Comparison of ENCODE assay signal across 8 mouse cellular contexts in the genomic region with DNA sequence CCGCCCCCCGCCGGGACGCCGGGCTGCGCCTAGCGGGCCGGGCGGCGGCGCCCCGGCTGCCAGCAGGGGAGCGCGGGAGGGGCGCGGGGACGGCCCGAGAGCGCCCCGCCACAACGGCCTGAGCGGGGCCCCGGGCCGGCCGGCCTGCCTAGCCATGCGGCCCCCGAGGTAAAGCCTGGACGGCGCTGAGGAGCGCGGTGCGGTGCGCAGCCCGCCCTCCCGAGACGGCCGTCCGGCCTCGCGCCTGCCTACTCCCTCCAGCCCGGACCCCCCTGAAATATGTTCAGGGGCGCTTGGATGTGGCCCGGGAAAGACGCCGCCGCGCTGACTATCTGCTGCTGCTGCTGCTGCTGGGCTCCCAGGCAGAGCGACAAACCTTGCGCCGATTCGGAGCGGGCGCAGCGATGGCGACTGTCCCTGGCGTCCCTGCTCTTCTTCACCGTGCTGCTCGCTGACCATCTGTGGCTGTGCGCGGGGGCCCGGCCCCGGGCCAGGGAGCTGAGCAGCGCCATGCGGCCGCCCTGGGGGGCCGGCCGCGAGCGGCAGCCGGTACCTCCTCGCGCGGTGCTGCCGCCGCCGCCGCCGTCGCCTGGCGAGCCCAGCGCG. TPM values are rescaled to one million over a fixed set of nuclear protein-coding genes. Genes with fewer than 3 reads are reported as not detected.
DNase-seq lines count a peak whose midpoint lies in the region; ATAC-seq and TF ChIP-seq lines count a peak whose summit lies in the region.

A gene (plus strand): TSS at position 232 of the 606 bp plus-strand sequence.

- H3K27ac ChIP-seq in layer of hippocampus, adult 2 months, result peak within 1 kb of the TSS; percentile 80
- H3K27ac ChIP-seq in forebrain, embryonic 10.5 days, result peak within 1 kb of the TSS; percentile 87
- peak within 1 kb of the TSS; percentile 76 for H3K27ac ChIP-seq in neural tube, embryonic 15.5 days (replicated peaks)

- H3K27me3 ChIP-seq in forebrain, embryonic 10.5 days (ENCODE audit: poor library complexity, severe bottlenecking), result peaks cover 93% of the 10 kb centered on the region
- H3K27me3 ChIP-seq in neural tube, embryonic 15.5 days (replicated peaks), result peaks cover 12% of the 10 kb centered on the region; the same call in 1 of the 2 replicates

- peaks cover 23% of the 10 kb centered on the region for H3K4me1 ChIP-seq in forebrain, embryonic 10.5 days
- H3K4me1 ChIP-seq in neural tube, embryonic 15.5 days, result 0 out of 2 replicates have a peak, but pooled peaks cover 3% of the 10 kb centered on the region

- peak within 1 kb of the TSS; percentile 68 for H3K4me2 ChIP-seq in neural tube, embryonic 15.5 days

- H3K4me3 ChIP-seq in layer of hippocampus, adult 2 months, result peak within 1 kb of the TSS; percentile 61
- peak within 1 kb of the TSS; percentile 66 for H3K4me3 ChIP-seq in forebrain, embryonic 10.5 days
- H3K4me3 ChIP-seq in neural tube, embryonic 15.5 days (replicated peaks), result peak within 1 kb of the TSS; percentile 60

- peak within 1 kb of the TSS; percentile 50 for H3K9ac ChIP-seq in neural tube, embryonic 15.5 days (replicated peaks)

- intact Hi-C loops in left cerebral cortex, postnatal 36 days (cut with DNase I), result loop anchor here (5.0 kb wide), 1 partner anchor 156 kb away; a partner anchor contains a TSS

- 28% methylated on average over 81 of the region's 82 CpGs for WGBS in forebrain, embryonic 10.5 days
- 25% methylated on average over 21 of the region's 82 CpGs for WGBS in neural tube, embryonic 15.5 days

- peak; percentile 22 for ATAC-seq in neural tube, embryonic 15.5 days (ENCODE audit: low FRiP score)

- no peak for TF ChIP-seq CTCF in layer of hippocampus, adult 2 months (conservative IDR thresholded peaks at IDR 0.05)

- no peak for DNase-seq in layer of hippocampus, adult 2 months (ENCODE audit: low spot score in 2 of 2)
- DNase-seq in layer of hippocampus, adult 9-11 months, result no peak
- DNase-seq in cerebellum, adult 8-10 months, result peak; percentile 48
- DNase-seq in forebrain, embryonic 10.5 days (ENCODE audit: extremely low spot score, low spot score), result peak; percentile 24
- DNase-seq in left cerebral cortex, postnatal 36 days (ENCODE audit: low spot score in 2 of 2), result peak in 1 of 2 experiments; percentile 37
- no peak for DNase-seq in thymus, postnatal 0 days (ENCODE audit: low spot score)
- no peak for DNase-seq in T-cell, adult 2 months (ENCODE audit: low spot score)

- H3K36me3 ChIP-seq in forebrain, embryonic 10.5 days (replicated peaks), result no peaks in the 10 kb centered on the region
- H3K36me3 ChIP-seq in neural tube, embryonic 15.5 days, result no peaks in the 10 kb centered on the region

- H3K9me3 ChIP-seq in forebrain, embryonic 10.5 days, result no peaks in the 10 kb centered on the region; the same call in 1 of the 2 replicates
- no peaks in the 10 kb centered on the region for H3K9me3 ChIP-seq in neural tube, embryonic 15.5 days (replicated peaks)

RNA-seq across cellular contexts. Expression of the gene that starts here (rescaled TPM):
- 10 to 100 TPM; 27.9 to 30.4 TPM for total RNA-seq in layer of hippocampus, adult 2 months (2021)
- polyA plus RNA-seq in forebrain, embryonic 10.5 days (2016; fragmentation: Nextera tagmentation; extraction: Ambion mirVana), result 0.79 and 0.84 TPM in 2 replicates
- 10 to 100 TPM; 15.3 to 19.6 TPM for total RNA-seq in left cerebral cortex, postnatal 36 days (2021)
- polyA plus RNA-seq in neural tube, embryonic 15.5 days (2015; fragmentation: Nextera tagmentation; extraction: Ambion mirVana), result 1.6 and 1.8 TPM in 2 replicates
- polyA plus RNA-seq in thymus, postnatal 0 days (2015; fragmentation: Nextera tagmentation; extraction: Ambion mirVana), result not detected in 2 replicates

Comparison
In these comparisons a context has a peak if more than half of its experiments do, and no peak if none do; other contexts are left out.
1. Peak in DNase-seq, H3K4me3 ChIP-seq and H3K27ac ChIP-seq in forebrain, embryonic 10.5 days; RNA of the gene not detected or under 1 TPM.